29 mouse cellular contexts compared by ENCODE assay signal in the genomic region with DNA sequence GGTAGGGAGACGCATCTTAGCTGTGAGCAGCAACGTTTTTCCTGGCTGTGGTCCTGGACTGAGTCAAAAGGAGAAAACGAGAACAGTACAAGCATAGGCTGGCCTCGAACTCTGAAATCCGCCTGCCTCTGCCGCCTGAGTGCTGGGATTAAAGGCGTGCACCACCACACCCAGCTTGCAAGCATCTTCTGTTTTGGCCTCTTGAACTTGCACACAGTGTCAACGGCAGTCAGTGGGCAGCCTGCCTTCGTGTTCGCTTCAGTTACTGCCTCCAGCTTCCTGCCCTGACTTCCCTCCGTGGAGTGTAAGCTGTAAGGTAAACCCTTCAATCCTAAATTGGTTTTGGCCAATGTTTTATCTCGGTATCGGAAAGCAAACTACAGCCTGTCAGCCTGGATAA. TPM values are rescaled to one million over a fixed set of nuclear protein-coding genes. Genes with fewer than 3 reads are reported as not detected.
DNase-seq lines count a peak whose midpoint lies in the region; ATAC-seq lines count a peak whose summit lies in the region.
"Had no signal": no experiment of that assay in that cellular context is flagged by ENCODE, and none has a peak within 500 bp of the region (broad histone marks: within the 10 kb centered on the region; RNA-seq: fewer than 3 reads in every experiment).

No protein-coding gene starts in this region.

- no peak overlapping the region for H3K4me2 ChIP-seq in forebrain, embryonic 11.5 days (ENCODE audit: low read depth, low read length, severe bottlenecking)
- H3K4me2 ChIP-seq in forebrain, embryonic 14.5 days (ENCODE audit: low read length) = no peak overlapping the region
- no peak overlapping the region for H3K4me2 ChIP-seq in kidney, embryonic 15.5 days
- H3K4me2 ChIP-seq: embryonic facial prominence, embryonic 13.5 days; embryonic facial prominence, embryonic 15.5 days; forebrain, embryonic 13.5 days had no signal

- no peak overlapping the region for H3K27ac ChIP-seq in forebrain, embryonic 11.5 days (ENCODE audit: low read depth, low read length)
- H3K27ac ChIP-seq in forebrain, embryonic 14.5 days (ENCODE audit: low read depth, low read length) = no peak overlapping the region
- H3K27ac ChIP-seq in kidney, embryonic 15.5 days = 0 out of 2 replicates have a peak overlapping the region, but pooled peaks have one; percentile 32
- H3K27ac ChIP-seq in brown adipose tissue, adult 24 weeks (replicated peaks; ENCODE audit: low read depth, low read length) = peak overlapping the region; percentile 38
- H3K27ac ChIP-seq: embryonic facial prominence, embryonic 13.5 days; embryonic facial prominence, embryonic 15.5 days; forebrain, embryonic 10.5 days; forebrain, embryonic 13.5 days had no signal

- peaks cover 3% of the 10 kb centered on the region for H3K36me3 ChIP-seq in forebrain, embryonic 11.5 days (ENCODE audit: control insufficient read depth, insufficient read depth, low read length)
- H3K36me3 ChIP-seq in forebrain, embryonic 14.5 days (ENCODE audit: control insufficient read depth, insufficient read depth, low read length) = peaks cover 28% of the 10 kb centered on the region
- peaks cover 24% of the 10 kb centered on the region for H3K36me3 ChIP-seq in kidney, embryonic 15.5 days

- WGBS in forebrain, embryonic 11.5 days = 78% methylated on average over 13 of the region's 13 CpGs
- 79% methylated on average over 13 of the region's 13 CpGs for WGBS in forebrain, embryonic 14.5 days
- 69% methylated on average over 13 of the region's 13 CpGs for WGBS in kidney, embryonic 15.5 days

- H3K9me3 ChIP-seq in forebrain, embryonic 11.5 days (ENCODE audit: control insufficient read depth, low read length) = no peaks in the 10 kb centered on the region
- H3K9me3 ChIP-seq in forebrain, embryonic 14.5 days (replicated peaks; ENCODE audit: control insufficient read depth, low read length) = no peaks in the 10 kb centered on the region
- H3K9me3 ChIP-seq in kidney, embryonic 15.5 days (replicated peaks) = no peaks in the 10 kb centered on the region
- H3K9me3 ChIP-seq: embryonic facial prominence, embryonic 13.5 days; embryonic facial prominence, embryonic 15.5 days; forebrain, embryonic 10.5 days; forebrain, embryonic 13.5 days had no signal

- DNase-seq in forebrain, embryonic 11.5 days (ENCODE audit: low spot score) = peak; percentile 42
- no peak for DNase-seq in forebrain, embryonic 14.5 days (ENCODE audit: low spot score)
- no peak for DNase-seq in kidney, postnatal 36 days
- peak; percentile 14 for DNase-seq in testis, postnatal 10 days (ENCODE audit: low spot score)
- DNase-seq in testis, postnatal 14 days (ENCODE audit: low spot score) = no peak
- no peak for DNase-seq in ovary, postnatal 14 days (ENCODE audit: low spot score)
- DNase-seq: adrenal gland, adult 8-10 months; adrenal gland, postnatal 14 days; adrenal gland, postnatal 36 days; B cell, adult 2 months; cerebellum, adult 11 months; cerebellum, adult 18-20 months; cerebellum, adult 8-10 months; cerebellum, adult 9-11 months; cerebellum, postnatal 14 days; cerebellum, postnatal 36 days; embryo, embryonic 11 days had no signal

- no peaks in the 10 kb centered on the region for H3K4me1 ChIP-seq in forebrain, embryonic 11.5 days (replicated peaks; ENCODE audit: control insufficient read depth, insufficient read depth, low read length)
- H3K4me1 ChIP-seq in forebrain, embryonic 14.5 days (ENCODE audit: control insufficient read depth, insufficient read depth, low read length) = no peaks in the 10 kb centered on the region
- H3K4me1 ChIP-seq in kidney, embryonic 15.5 days = peaks cover 3% of the 10 kb centered on the region; the same call in 1 of the 2 replicates
- peaks cover 8% of the 10 kb centered on the region; the same call in 1 of the 2 replicates for H3K4me1 ChIP-seq in brown adipose tissue, adult 24 weeks (ENCODE audit: control insufficient read depth, insufficient read depth, insufficient read length, low read length)
- H3K4me1 ChIP-seq: embryonic facial prominence, embryonic 13.5 days; embryonic facial prominence, embryonic 15.5 days; forebrain, embryonic 10.5 days; forebrain, embryonic 13.5 days had no signal

- no peak overlapping the region for H3K9ac ChIP-seq in forebrain, embryonic 11.5 days (ENCODE audit: low read length)
- no peak overlapping the region for H3K9ac ChIP-seq in forebrain, embryonic 14.5 days (ENCODE audit: low read length)
- no peak overlapping the region for H3K9ac ChIP-seq in kidney, embryonic 15.5 days
- H3K9ac ChIP-seq: embryonic facial prominence, embryonic 13.5 days; embryonic facial prominence, embryonic 15.5 days; forebrain, embryonic 13.5 days had no signal

- H3K4me3 ChIP-seq in forebrain, embryonic 11.5 days (ENCODE audit: low read depth, low read length) = no peak overlapping the region
- H3K4me3 ChIP-seq in forebrain, embryonic 14.5 days (ENCODE audit: low read depth, low read length) = no peak overlapping the region
- no peak overlapping the region for H3K4me3 ChIP-seq in kidney, embryonic 15.5 days (replicated peaks)
- no peak overlapping the region for H3K4me3 ChIP-seq in brown adipose tissue, adult 24 weeks (ENCODE audit: insufficient read depth, low read depth, low read length)
- H3K4me3 ChIP-seq: embryonic facial prominence, embryonic 13.5 days; embryonic facial prominence, embryonic 15.5 days; erythroblast, embryonic 14.5 days; forebrain, embryonic 10.5 days; forebrain, embryonic 13.5 days had no signal

- no peaks in the 10 kb centered on the region for H3K27me3 ChIP-seq in forebrain, embryonic 11.5 days (ENCODE audit: control insufficient read depth, insufficient read depth, low read length)
- H3K27me3 ChIP-seq in forebrain, embryonic 14.5 days (replicated peaks; ENCODE audit: control insufficient read depth, insufficient read depth, low read length) = no peaks in the 10 kb centered on the region
- H3K27me3 ChIP-seq in kidney, embryonic 15.5 days = no peaks in the 10 kb centered on the region
- H3K27me3 ChIP-seq: embryonic facial prominence, embryonic 13.5 days; embryonic facial prominence, embryonic 15.5 days; forebrain, embryonic 13.5 days; Patski had no signal

- no peak for ATAC-seq in forebrain, embryonic 11.5 days (replicated peaks; ENCODE audit: low FRiP score)
- ATAC-seq in forebrain, embryonic 14.5 days = no peak
- no peak for ATAC-seq in kidney, embryonic 15.5 days (replicated peaks; ENCODE audit: low FRiP score)
- ATAC-seq: activated CD4-positive, CD25-positive, alpha-beta regulatory T cell, adult 4 months; CD4-positive, CD25-positive, alpha-beta regulatory T cell, adult 4 months; forebrain, embryonic 13.5 days; forebrain, embryonic 16.5 days; Patski had no signal

RNA-seq across cellular contexts. Expression of gene Cldn19, which starts 11.4 kb away (rescaled TPM):
- polyA plus RNA-seq in forebrain, embryonic 11.5 days (2014; fragmentation: Nextera tagmentation; extraction: Ambion mirVana) = 0.21 and 0.31 TPM in 2 replicates
- polyA plus RNA-seq in forebrain, embryonic 14.5 days (2014; fragmentation: Nextera tagmentation; extraction: Ambion mirVana) = 0.13 and 0.35 TPM in 2 replicates
- polyA plus RNA-seq in kidney, embryonic 15.5 days (2015; fragmentation: Nextera tagmentation; extraction: Ambion mirVana) = 13.3 TPM in 2 replicates
- polyA plus RNA-seq in brown adipose tissue, adult 24 weeks (2012; ENCODE audit: insufficient read depth, insufficient read length, missing spikeins) = 0.46 TPM in 1 of 2 replicates, not detected in the other
- polyA plus RNA-seq: activated CD4-positive, CD25-positive, alpha-beta regulatory T cell, adult 4 months; CD4-positive, CD25-positive, alpha-beta regulatory T cell, adult 4 months; embryonic facial prominence, embryonic 11.5 days; erythroblast, embryonic 14.5 days had no signal

RNA-seq across cellular contexts. Expression of gene Ybx1, which starts 27.8 kb away (rescaled TPM):
- polyA plus RNA-seq in forebrain, embryonic 11.5 days (2014; fragmentation: Nextera tagmentation; extraction: Ambion mirVana) = 1,312 and 1,467 TPM in 2 replicates
- 963 and 964 TPM in 2 replicates for polyA plus RNA-seq in forebrain, embryonic 14.5 days (2014; fragmentation: Nextera tagmentation; extraction: Ambion mirVana)
- 680 and 703 TPM in 2 replicates for polyA plus RNA-seq in kidney, embryonic 15.5 days (2015; fragmentation: Nextera tagmentation; extraction: Ambion mirVana)
- polyA plus RNA-seq in brown adipose tissue, adult 24 weeks (2012; ENCODE audit: insufficient read depth, insufficient read length, missing spikeins) = 573 and 1,023 TPM in 2 replicates

RNA-seq across cellular contexts. Expression of gene P3h1, which starts 33.9 kb away (rescaled TPM):
- polyA plus RNA-seq in forebrain, embryonic 11.5 days (2014; fragmentation: Nextera tagmentation; extraction: Ambion mirVana) = 16.8 and 17.8 TPM in 2 replicates
- polyA plus RNA-seq in forebrain, embryonic 14.5 days (2014; fragmentation: Nextera tagmentation; extraction: Ambion mirVana) = 8.0 and 9.5 TPM in 2 replicates
- polyA plus RNA-seq in kidney, embryonic 15.5 days (2015; fragmentation: Nextera tagmentation; extraction: Ambion mirVana) = 33.3 and 37.7 TPM in 2 replicates
- polyA plus RNA-seq in brown adipose tissue, adult 24 weeks (2012; ENCODE audit: insufficient read depth, insufficient read length, missing spikeins) = 5.7 and 6.5 TPM in 2 replicates

RNA-seq across cellular contexts. Expression of gene AU022252, which starts 34.1 kb away (rescaled TPM):
- 37.3 and 37.8 TPM in 2 replicates for polyA plus RNA-seq in forebrain, embryonic 11.5 days (2014; fragmentation: Nextera tagmentation; extraction: Ambion mirVana)
- polyA plus RNA-seq in forebrain, embryonic 14.5 days (2014; fragmentation: Nextera tagmentation; extraction: Ambion mirVana) = 25.5 and 28.8 TPM in 2 replicates
- polyA plus RNA-seq in kidney, embryonic 15.5 days (2015; fragmentation: Nextera tagmentation; extraction: Ambion mirVana) = 35.4 and 35.6 TPM in 2 replicates
- polyA plus RNA-seq in brown adipose tissue, adult 24 weeks (2012; ENCODE audit: insufficient read depth, insufficient read length, missing spikeins) = 4.3 and 6.8 TPM in 2 replicates

RNA-seq across cellular contexts. Expression of gene Tmem269, which starts 48.6 kb away (rescaled TPM):
- polyA plus RNA-seq in forebrain, embryonic 11.5 days (2014; fragmentation: Nextera tagmentation; extraction: Ambion mirVana) = not detected in 2 replicates
- polyA plus RNA-seq in forebrain, embryonic 14.5 days (2014; fragmentation: Nextera tagmentation; extraction: Ambion mirVana) = 0.22 and 0.48 TPM in 2 replicates
- polyA plus RNA-seq in kidney, embryonic 15.5 days (2015; fragmentation: Nextera tagmentation; extraction: Ambion mirVana) = 0.19 TPM in 1 of 2 replicates, not detected in the other
- polyA plus RNA-seq in brown adipose tissue, adult 24 weeks (2012; ENCODE audit: insufficient read depth, insufficient read length, missing spikeins) = not detected in 2 replicates
- polyA plus RNA-seq: CD4-positive, CD25-positive, alpha-beta regulatory T cell, adult 4 months; embryonic facial prominence, embryonic 11.5 days; embryonic facial prominence, embryonic 13.5 days; erythroblast, embryonic 14.5 days; forebrain, embryonic 10.5 days; forebrain, embryonic 13.5 days; Patski had no signal

Comparison
In these comparisons a context has a peak if more than half of its experiments do, and no peak if none do; other contexts are left out.
1. DNase-seq: peak in forebrain, embryonic 11.5 days (single experiment) and testis, postnatal 10 days (single experiment); none in forebrain, embryonic 14.5 days (single experiment), kidney, postnatal 36 days (0 of 2), testis, postnatal 14 days (single experiment) and ovary, postnatal 14 days (single experiment).
2. H3K27ac ChIP-seq: peak in kidney, embryonic 15.5 days (single experiment) and brown adipose tissue, adult 24 weeks (single experiment); none in forebrain, embryonic 11.5 days (single experiment) and forebrain, embryonic 14.5 days (single experiment).